Mouse (Mus musculus): ENCODE data around the gene Abhd5.

The Abhd5 gene

DNA sequence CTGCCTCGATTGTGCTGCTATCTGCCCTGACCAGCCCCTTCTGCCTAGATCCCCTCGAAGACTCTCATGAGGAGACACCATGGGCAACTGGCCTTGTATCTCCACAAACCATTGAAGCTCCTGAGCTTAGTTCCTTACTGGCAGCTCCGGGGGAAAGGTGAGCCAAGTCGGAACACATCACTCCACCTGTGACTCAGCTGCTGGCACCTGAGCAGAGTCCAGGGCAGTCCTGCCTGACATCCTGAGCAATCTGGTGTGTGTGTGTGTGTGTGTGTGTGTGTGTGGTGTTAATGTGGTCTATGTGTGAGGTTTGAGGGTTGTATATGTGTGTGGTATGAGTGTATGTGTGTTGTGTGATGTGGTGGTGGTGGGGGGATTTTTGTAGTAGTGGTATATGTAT lies 49.8 kb downstream of the Abhd5 start:
- ATAC-seq (ENCODE audit: insufficient number of reproducible peaks, low FRiP score, low TSS enrichment): no peak

DNA sequence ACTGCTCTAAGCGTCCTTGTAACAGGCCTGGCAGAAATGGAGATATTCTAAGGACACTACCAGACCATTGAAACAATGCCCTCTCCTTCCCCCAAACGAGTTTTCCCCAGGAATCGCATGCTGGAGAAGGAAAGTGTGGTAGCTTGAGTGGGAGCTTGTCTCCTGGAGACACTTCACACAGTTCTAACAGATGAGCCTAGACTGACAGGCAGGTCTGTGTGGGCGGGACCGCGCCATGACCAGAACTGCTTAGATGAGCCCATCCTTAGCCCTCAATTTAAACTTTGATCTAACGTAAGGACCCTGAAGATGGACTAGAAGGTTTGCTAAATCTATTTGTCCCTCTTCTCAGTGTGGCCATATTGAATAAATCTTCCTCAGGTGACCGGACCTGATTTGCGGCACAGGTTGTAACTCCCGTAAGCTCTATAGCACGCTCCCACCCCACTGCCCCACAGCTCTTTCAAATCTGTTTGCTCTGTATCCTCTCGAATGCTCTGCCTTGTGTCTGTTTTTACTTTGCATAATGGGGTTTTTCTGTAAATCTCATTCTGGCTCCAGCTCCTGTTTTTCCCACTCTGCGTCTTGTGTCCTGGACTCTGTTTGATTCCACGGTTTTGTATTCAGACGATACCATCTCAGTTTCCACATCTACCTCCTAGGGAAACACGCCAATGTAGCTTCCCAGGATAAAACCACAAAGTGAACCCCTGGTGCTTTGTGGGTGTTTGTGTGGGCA lies 59.2 kb downstream of the Abhd5 start:
- no peak for ATAC-seq (ENCODE audit: insufficient number of reproducible peaks, low FRiP score, low TSS enrichment)

DNA sequence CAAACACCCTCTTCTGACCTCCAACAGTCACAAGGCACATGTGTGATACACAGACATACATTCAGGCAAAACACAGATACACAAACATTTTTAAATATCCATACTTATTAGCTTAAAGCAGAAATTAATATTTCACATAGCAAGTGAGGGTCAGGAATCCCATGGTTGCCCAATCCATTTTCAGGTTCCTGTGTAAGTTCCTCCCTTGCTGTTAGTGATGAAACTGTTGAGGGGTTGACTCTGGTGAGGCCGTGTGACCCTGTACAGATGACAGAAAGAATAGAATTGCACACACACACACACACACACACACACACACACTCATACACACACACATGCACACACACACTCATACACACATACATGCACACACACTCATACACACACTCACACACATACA lies 63.2 kb downstream of the Abhd5 start:
- ATAC-seq (ENCODE audit: insufficient number of reproducible peaks, low FRiP score, low TSS enrichment): no peak

DNA sequence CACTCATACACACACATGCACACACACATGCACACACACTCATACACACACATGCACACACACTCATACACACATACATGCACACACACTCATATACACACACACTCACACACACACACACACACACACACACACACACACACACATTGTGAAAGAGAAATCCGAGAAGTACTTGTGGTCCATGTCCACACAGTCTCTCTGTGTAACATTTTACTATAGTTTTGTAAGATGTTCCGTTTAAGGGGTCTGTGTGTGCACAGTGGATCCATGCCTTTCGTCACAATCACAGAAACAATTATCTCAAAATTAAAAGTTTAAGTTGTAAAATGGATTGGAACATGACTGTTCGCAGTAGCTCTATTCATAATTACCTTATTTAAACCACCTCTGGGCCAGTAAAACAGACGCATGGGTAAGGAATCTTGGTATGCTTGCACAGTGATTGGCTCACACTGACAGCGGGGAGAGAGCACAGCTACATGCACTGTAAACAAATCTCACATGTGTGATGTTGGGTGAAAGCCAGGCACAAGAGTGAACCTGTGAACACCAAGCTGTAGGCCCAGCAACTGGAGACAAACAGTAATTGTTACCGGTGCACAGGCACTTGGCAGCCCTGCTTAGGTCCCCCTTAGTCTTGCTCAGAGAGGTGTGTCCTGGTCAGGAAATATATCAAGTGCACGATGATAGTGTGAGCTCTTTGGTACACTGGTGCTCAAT lies 63.8 kb downstream of the Abhd5 start:
- no peak for ATAC-seq (ENCODE audit: insufficient number of reproducible peaks, low FRiP score, low TSS enrichment)

DNA sequence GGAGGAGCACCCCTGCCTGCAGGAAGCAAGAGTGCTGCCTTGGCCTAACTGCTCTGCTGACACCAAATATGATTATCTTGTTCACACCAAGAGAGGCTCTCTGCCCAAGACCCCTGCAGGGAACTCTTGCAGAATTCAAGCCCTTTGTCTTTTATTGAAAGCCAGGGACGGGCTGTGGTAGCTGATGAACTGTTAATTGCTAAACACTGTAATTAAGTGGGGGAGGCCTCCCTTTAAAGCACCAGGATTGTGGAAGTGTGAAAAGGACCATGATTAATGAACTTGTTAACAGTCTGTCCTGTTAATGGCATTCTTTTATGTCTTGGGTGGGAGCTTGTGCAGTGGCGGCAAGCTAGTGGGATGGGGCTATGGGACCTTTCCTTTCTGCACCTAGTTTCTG lies 65.2 kb downstream of the Abhd5 start:
- no peak for ATAC-seq (ENCODE audit: insufficient number of reproducible peaks, low FRiP score, low TSS enrichment)

DNA sequence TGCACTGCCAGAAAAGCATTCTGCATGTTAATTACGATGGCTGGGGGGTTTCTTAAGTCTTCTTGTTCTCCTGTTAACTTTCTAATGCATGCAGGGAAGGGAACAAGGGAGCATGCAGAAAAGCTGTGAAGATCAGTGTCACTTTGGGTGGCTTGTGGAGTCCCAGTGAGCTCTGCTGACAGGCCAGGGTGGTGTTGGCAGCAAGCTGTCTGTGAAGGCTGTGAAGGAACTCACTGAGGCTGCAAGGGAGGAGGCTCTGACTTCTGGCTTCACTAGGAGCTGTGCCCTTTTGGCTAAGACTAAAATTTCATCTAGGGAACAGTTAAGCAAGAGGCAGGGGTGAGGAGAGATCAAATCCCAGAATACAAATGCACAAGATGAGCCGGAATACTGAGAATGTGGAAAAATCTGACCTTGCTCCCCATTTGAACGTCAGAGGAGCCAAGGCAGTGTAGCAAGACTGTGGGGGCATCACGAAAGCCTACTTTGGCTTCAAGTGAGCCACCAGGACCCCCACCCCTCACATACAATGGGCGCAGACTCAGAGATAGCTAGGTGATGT lies 68.9 kb downstream of the Abhd5 start:
- no peak for ATAC-seq (ENCODE audit: insufficient number of reproducible peaks, low FRiP score, low TSS enrichment)

DNA sequence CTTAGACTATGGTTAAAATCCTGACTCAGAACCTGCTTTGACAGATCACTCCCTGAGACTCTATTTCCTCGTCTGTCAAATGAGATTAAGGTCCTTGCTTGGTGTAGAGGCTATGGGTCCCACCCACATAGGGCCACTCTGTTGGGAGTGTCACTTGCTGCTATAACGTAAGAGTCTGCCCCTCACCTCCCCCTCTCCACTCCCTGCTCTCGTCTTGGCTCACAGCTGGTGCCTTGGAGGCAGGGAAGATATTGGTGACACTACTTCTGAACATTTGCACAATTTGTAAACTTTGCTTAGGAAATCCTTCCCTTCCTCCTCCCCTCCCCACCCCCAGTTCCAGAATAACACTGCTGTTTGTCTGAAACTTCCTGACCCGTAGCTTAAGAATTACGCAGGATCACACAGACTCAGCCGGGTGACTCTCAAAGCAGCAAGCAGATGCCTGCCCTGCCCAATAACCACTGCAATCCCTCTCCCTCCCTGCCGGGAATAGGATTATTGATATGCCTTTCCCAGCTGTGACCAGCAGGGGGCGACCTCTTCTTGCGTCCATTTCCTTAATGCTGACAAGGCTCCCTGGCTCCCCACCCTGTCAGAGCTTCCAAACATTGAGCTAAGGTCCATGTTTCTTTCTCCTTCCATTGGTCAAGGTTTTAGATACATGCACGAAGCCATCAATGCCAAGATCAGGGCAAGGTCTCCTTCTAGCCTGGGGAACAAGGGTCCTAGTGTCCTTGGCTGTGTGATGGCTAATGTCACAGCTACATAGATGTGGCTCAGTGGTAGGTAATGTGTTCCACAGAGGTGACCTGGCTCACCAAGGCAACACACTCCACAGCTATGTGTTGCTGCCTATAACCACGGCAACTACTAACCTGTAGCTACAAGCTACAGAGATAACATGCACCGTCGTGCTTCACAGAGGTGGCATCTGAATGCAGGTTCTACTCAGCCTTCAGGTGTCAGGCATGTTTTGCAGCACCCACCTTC lies 69.7 kb downstream of the Abhd5 start:
- no peak for ATAC-seq (ENCODE audit: insufficient number of reproducible peaks, low FRiP score, low TSS enrichment)

DNA sequence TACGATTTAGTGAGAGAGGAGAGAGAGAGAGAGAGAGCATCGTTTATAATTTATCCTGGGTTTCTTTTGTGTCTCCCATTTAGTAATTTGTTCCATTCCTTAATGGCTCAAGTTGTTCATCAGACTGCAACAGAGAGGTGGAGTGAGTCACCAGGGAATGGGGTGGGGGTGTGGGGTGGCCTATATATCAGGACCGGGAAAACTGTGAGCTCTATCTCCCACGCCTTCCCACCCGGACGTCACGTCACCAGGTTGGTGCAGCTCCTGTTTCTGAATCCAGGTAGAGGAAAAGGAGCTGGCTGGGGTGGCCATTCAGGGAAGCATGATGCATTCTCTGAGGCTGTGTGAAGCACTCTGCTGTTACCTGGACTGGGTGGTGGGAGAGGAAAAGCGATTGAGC lies 70.5 kb downstream of the Abhd5 start:
- ATAC-seq (ENCODE audit: insufficient number of reproducible peaks, low FRiP score, low TSS enrichment): no peak

DNA sequence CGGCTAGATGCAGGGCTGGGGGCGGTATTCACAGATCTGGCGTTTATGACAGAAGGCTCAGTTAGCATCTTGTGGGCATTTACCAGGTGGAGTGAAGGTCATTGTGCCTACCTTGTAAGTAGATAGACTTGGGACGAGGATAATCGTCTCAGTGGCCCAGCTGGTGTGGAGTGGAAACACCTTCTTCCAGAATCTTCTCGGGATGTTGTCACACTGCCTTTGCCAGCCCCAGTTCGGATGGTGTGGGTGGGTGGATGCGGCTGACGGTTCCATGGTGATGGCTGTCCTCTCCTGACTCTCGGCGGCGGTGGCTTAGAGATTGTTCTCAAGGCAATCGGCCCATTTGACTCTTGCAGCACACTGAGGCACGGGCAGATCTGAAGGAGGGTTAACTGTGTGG lies 71.3 kb downstream of the Abhd5 start:
- no peak for ATAC-seq (ENCODE audit: insufficient number of reproducible peaks, low FRiP score, low TSS enrichment)

DNA sequence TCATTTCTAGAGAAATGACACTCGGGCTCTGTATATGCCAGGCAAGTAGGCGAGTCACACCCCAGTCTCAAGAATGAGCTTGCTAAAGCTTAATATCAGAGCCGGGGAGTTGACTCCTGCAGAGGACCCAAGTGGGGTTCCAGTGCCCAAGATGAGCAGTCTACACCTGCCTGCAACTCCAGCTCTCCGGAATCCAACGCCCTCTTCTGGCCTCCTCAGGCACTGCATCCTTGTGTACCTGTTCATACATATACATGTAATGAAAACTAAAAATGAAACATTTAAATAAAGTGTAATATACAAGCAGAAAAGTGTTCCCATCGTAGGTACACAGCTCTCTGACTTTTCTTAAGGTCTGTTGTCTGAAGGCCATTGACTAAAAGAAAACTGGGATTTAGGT lies 71.7 kb downstream of the Abhd5 start:
- no peak for ATAC-seq (ENCODE audit: insufficient number of reproducible peaks, low FRiP score, low TSS enrichment)

DNA sequence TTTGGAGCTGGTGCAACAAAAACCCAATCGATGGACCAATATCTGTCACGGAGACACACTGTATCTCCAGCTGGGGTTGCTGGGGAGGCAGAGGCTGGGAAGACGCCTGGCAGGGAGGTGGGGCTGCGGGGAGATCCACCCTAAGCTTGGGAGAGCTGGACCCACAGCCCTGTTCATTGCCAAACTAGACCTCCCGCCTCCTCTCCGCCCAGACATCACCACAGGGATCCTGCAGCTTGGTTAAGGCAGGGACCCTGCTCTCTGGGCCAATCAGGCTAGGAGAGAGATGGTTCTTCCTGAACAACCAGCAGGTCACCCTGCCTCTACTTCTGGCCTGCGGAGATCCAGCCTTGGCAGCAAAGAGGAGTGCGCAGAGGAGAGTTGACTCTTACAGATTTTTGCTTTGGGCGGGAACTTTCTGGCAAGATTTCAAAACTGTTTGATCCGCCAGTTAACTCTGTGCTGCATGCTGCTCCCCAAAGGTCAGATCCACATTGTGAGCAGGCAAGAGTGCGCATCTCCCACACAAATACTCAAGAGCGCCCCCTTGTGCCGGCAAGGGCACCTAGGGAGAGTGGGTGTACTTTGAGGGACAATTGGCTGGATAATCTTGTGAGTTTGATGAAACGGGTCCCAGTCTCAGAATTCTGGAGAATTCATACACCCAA lies 73.7 kb downstream of the Abhd5 start:
- no peak for ATAC-seq (ENCODE audit: insufficient number of reproducible peaks, low FRiP score, low TSS enrichment)

DNA sequence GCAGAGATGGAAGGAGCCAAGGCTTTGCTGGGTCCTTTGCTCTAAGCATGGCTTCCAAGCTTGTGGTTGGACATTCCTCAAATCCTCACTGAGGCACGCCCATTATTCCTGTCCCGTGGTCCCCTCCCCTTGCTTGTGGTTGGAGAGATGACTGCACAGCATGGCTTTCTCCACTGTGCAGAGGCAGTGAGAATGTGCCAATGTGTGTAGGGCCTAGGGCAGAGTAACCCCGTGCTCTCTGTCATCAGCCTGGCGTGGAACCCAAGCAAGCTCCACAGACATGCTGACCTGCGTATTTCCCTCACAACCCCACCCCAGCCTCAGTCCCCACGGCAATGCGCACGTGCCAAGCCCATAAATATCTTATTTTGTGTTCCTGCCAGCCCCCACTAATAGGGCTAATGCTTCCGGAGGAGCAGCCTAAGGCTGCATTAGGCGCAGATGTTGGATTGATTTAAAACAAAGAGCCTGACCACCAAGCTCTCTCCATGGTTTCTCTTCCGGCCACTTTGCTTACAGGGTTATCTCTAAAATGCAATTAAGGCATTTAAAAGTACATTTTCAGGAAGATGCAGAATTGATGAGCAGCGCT lies 77.7 kb downstream of the Abhd5 start:
- no peak for ATAC-seq (ENCODE audit: insufficient number of reproducible peaks, low FRiP score, low TSS enrichment)

DNA sequence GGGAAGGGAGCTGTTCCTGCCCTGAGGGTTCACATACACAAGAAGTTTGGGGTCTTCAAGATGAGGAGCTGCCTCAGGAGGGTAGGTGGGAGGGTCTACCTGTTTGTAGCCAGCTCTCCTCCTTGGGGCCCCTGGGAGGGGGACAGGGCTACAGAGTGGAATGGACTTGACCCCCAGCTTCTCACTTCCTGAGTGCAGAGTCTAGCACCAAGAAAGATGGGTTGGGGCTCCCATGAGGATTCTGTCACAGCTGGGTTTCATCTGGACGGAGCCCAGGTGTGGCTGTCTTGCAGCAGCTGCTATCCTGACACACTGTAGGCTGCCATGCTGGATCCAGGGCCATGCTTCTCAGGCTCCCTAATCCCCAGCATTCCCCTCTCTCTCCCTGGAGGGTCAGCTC lies 78.3 kb downstream of the Abhd5 start:
- ATAC-seq (ENCODE audit: insufficient number of reproducible peaks, low FRiP score, low TSS enrichment): no peak

Data from cerebellum, adult (tissue).